Mouse (Mus musculus) limb, embryonic 12.5 days (tissue): Measurements from ENCODE around the gene Ak5. TPM values are rescaled to one million over a fixed set of nuclear protein-coding genes. Genes with fewer than 3 reads are reported as not detected.

Experiments
- ATAC-seq: fragments of 200-750 bp; cut with Nextera tagmentation; 2 replicates; pipeline ENCODE4 v1.8.0; 2017; ENCODE audit warnings: low read depth, moderate TSS enrichment; ENCODE audit not compliant: insufficient number of reproducible peaks, insufficient read depth, low FRiP score, low TSS enrichment
- H3K27ac ChIP-seq: fragments of 300-500 bp; sonication (generic); 2 replicates; pipeline ENCODE4 v1.5.1; 2016; ENCODE audit warnings: mild to moderate bottlenecking, moderate library complexity
- H3K27me3 ChIP-seq: fragments of 300-500 bp; sonication (generic); 2 replicates; pipeline ENCODE4 v1.6.1; 2016; ENCODE audit warnings: mild to moderate bottlenecking, moderate library complexity
- H3K36me3 ChIP-seq: fragments of 300-500 bp; sonication (generic); 2 replicates; pipeline ENCODE4 v1.6.1; 2016; ENCODE audit warnings: mild to moderate bottlenecking, moderate library complexity
- H3K4me1 ChIP-seq: fragments of 300-500 bp; sonication (generic); replicated peaks from 2 replicates; pipeline ENCODE4 v1.6.1; 2016
- H3K4me2 ChIP-seq: fragments of 300-500 bp; sonication (generic); 2 replicates; pipeline ENCODE4 v1.6.1; 2016; ENCODE audit warnings: mild to moderate bottlenecking, moderate library complexity
- H3K4me3 ChIP-seq: fragments of 300-500 bp; sonication (generic); replicated peaks from 2 replicates; pipeline ENCODE4 v1.5.1; 2016; ENCODE audit warnings: mild to moderate bottlenecking
- H3K9ac ChIP-seq: fragments of 300-500 bp; sonication (generic); replicated peaks from 2 replicates; pipeline ENCODE4 v1.6.1; 2016; ENCODE audit warnings: mild to moderate bottlenecking, moderate library complexity
- H3K9me3 ChIP-seq: fragments of 300-500 bp; sonication (generic); 2 replicates; pipeline ENCODE4 v1.6.1; 2016; ENCODE audit warnings: mild to moderate bottlenecking, moderate library complexity
- WGBS: fragments of 180-500 bp; shearing (Covaris S2); methylation state at CpG from one replicate; pipeline ENCODE4 v1.1.7; 2016; 5-methylcytosine and 5-hydroxymethylcytosine counted together
- polyA plus RNA-seq: library from polyadenylated mRNA; unstranded; fragments of >200 nt; fragmentation: Nextera tagmentation; extraction: Ambion mirVana; gene quantifications from 2 replicates; pipeline ENCODE4 v1.2.1, GENCODE M21; 2016

Ak5 gene
- polyA plus RNA-seq, 1 experiment from 2014 or later, result 1.7 TPM

- Histone ChIP-seq H3K27me3 (no peaks in the 10 kb centered on the region), H3K4me3 (no peak overlapping the region), H3K4me1 (0 out of 2 replicates have a peak, but pooled peaks cover 3% of the 10 kb centered on the region), H3K4me2 (no peak overlapping the region), H3K9ac (no peak overlapping the region), H3K9me3 (no peaks in the 10 kb centered on the region), H3K36me3 (no peaks in the 10 kb centered on the region), H3K27ac (no peak overlapping the region)
- no peak for ATAC-seq
- WGBS, result 72% methylated on average over 6 of the region's 6 CpGs
Measured at GRCm38 (mm10) chr3:152492241-152492640, 175.9 kb downstream of the Ak5 start.

GRCm38 (mm10) chr3:152490423-152490822, 177.7 kb downstream of the Ak5 start:
- Histone ChIP-seq H3K4me3 (no peak overlapping the region), H3K9ac (no peak overlapping the region), H3K27ac (no peak overlapping the region), H3K9me3 (no peaks in the 10 kb centered on the region), H3K36me3 (no peaks in the 10 kb centered on the region), H3K27me3 (no peaks in the 10 kb centered on the region), H3K4me1 (0 out of 2 replicates have a peak, but pooled peaks cover 3% of the 10 kb centered on the region), H3K4me2 (no peak overlapping the region)
- WGBS, result 87% methylated on average over 5 of the region's 5 CpGs
- ATAC-seq, result no peak

- H3K4me1 ChIP-seq, result peaks cover 10% of the 10 kb centered on the region
- H3K4me3 ChIP-seq, result no peak overlapping the region
- no peaks in the 10 kb centered on the region for H3K9me3 ChIP-seq
Measured at GRCm38 (mm10) chr3:152488964-152489363, 179.2 kb downstream of the Ak5 start.

GRCm38 (mm10) chr3:152484206-152484605, 184.0 kb downstream of the Ak5 start:
- WGBS, result 36% methylated on average over 6 of the region's 6 CpGs
- Histone ChIP-seq H3K4me3 (no peak overlapping the region), H3K27me3 (no peaks in the 10 kb centered on the region), H3K27ac (peak overlapping the region; percentile 78), H3K4me2 (peak overlapping the region; percentile 8; the same call in 1 of the 2 replicates), H3K36me3 (no peaks in the 10 kb centered on the region), H3K9me3 (no peaks in the 10 kb centered on the region), H3K4me1 (peaks cover 30% of the 10 kb centered on the region), H3K9ac (no peak overlapping the region)
- peak; percentile 39 for ATAC-seq

More at GRCm38 (mm10) chr3:152488964-152489363, 179.2 kb downstream of the Ak5 start:
- Histone ChIP-seq H3K36me3 (no peaks in the 10 kb centered on the region), H3K27ac (no peak overlapping the region), H3K9ac (no peak overlapping the region), H3K27me3 (no peaks in the 10 kb centered on the region), H3K4me2 (no peak overlapping the region)
- 78% methylated on average over 4 of the region's 4 CpGs for WGBS
- no peak for ATAC-seq

GRCm38 (mm10) chr3:152483800-152484199, 184.4 kb downstream of the Ak5 start:
- no peak overlapping the region for H3K4me3 ChIP-seq
- WGBS, result 50% methylated on average over 7 of the region's 7 CpGs
- H3K9me3 ChIP-seq, result no peaks in the 10 kb centered on the region
- peak overlapping the region; percentile 78 for H3K27ac ChIP-seq
- H3K4me1 ChIP-seq, result peaks cover 28% of the 10 kb centered on the region
- no peaks in the 10 kb centered on the region for H3K27me3 ChIP-seq
- H3K36me3 ChIP-seq, result no peaks in the 10 kb centered on the region
- no peak for ATAC-seq
- peak overlapping the region; percentile 8; the same call in 1 of the 2 replicates for H3K4me2 ChIP-seq
- H3K9ac ChIP-seq, result no peak overlapping the region

- WGBS, result 76% methylated on average over 8 of the region's 8 CpGs
- H3K4me2 ChIP-seq, result no peak overlapping the region
Measured at GRCm38 (mm10) chr3:152482182-152482581, 186.0 kb downstream of the Ak5 start.

GRCm38 (mm10) chr3:152480336-152480735, 187.8 kb downstream of the Ak5 start:
- H3K36me3 ChIP-seq, result no peaks in the 10 kb centered on the region
- ATAC-seq, result no peak
- H3K27ac ChIP-seq, result no peak overlapping the region
- H3K4me3 ChIP-seq, result no peak overlapping the region
- no peaks in the 10 kb centered on the region for H3K9me3 ChIP-seq
- WGBS, result 91% methylated on average over 6 of the region's 6 CpGs
- no peak overlapping the region for H3K9ac ChIP-seq
- no peaks in the 10 kb centered on the region for H3K27me3 ChIP-seq
- no peak overlapping the region for H3K4me2 ChIP-seq
- H3K4me1 ChIP-seq, result peaks cover 38% of the 10 kb centered on the region

More at GRCm38 (mm10) chr3:152482182-152482581, 186.0 kb downstream of the Ak5 start:
- Histone ChIP-seq H3K27me3 (no peaks in the 10 kb centered on the region), H3K4me3 (no peak overlapping the region), H3K36me3 (no peaks in the 10 kb centered on the region), H3K9ac (no peak overlapping the region), H3K27ac (peak overlapping the region; percentile 17; the same call in 1 of the 2 replicates), H3K9me3 (no peaks in the 10 kb centered on the region), H3K4me1 (peaks cover 38% of the 10 kb centered on the region)
- ATAC-seq, result no peak

- H3K4me2 ChIP-seq, result peak overlapping the region; percentile 74
- H3K27me3 ChIP-seq, result no peaks in the 10 kb centered on the region
- H3K9ac ChIP-seq, result no peak overlapping the region
- no peaks in the 10 kb centered on the region for H3K9me3 ChIP-seq
- WGBS, result 5% methylated on average over 15 of the region's 16 CpGs
- peaks cover 30% of the 10 kb centered on the region for H3K4me1 ChIP-seq
- H3K4me3 ChIP-seq, result peak overlapping the region; percentile 43
- peak overlapping the region; percentile 53; the same call in 1 of the 2 replicates for H3K27ac ChIP-seq
- peak; percentile 47 for ATAC-seq
- H3K36me3 ChIP-seq, result no peaks in the 10 kb centered on the region
Measured at GRCm38 (mm10) chr3:152478599-152479435, 189.3 kb downstream of the Ak5 start.

- WGBS, result 3% methylated on average over 23 of the region's 23 CpGs
- ATAC-seq, result peak; percentile 73
- no peaks in the 10 kb centered on the region for H3K36me3 ChIP-seq
- H3K4me1 ChIP-seq, result peaks cover 26% of the 10 kb centered on the region
- peak overlapping the region; percentile 43 for H3K4me3 ChIP-seq
- no peaks in the 10 kb centered on the region for H3K27me3 ChIP-seq
- no peaks in the 10 kb centered on the region for H3K9me3 ChIP-seq
- peak overlapping the region; percentile 74 for H3K4me2 ChIP-seq
- peak overlapping the region; percentile 55 for H3K9ac ChIP-seq
- H3K27ac ChIP-seq, result peak overlapping the region; percentile 53
Measured at GRCm38 (mm10) chr3:152477796-152478527, 190.2 kb downstream of the Ak5 start.

GRCm38 (mm10) chr3:152475894-152476293, 192.3 kb downstream of the Ak5 start:
- ATAC-seq, result no peak
- Histone ChIP-seq H3K4me3 (no peak overlapping the region), H3K4me1 (peaks cover 13% of the 10 kb centered on the region), H3K27ac (no peak overlapping the region), H3K27me3 (no peaks in the 10 kb centered on the region), H3K4me2 (no peak overlapping the region), H3K9me3 (no peaks in the 10 kb centered on the region), H3K9ac (no peak overlapping the region), H3K36me3 (no peaks in the 10 kb centered on the region)
- WGBS, result 97% methylated on average over 3 of the region's 3 CpGs

GRCm38 (mm10) chr3:152475278-152475669, 192.9 kb downstream of the Ak5 start:
- 72% methylated on average over 1 of the region's 1 CpGs for WGBS
- no peak overlapping the region for H3K4me2 ChIP-seq
- H3K4me1 ChIP-seq, result peaks cover 13% of the 10 kb centered on the region

More at GRCm38 (mm10) chr3:152475278-152475669, 192.9 kb downstream of the Ak5 start:
- Histone ChIP-seq H3K27ac (no peak overlapping the region), H3K27me3 (no peaks in the 10 kb centered on the region), H3K4me3 (no peak overlapping the region), H3K9me3 (no peaks in the 10 kb centered on the region), H3K36me3 (no peaks in the 10 kb centered on the region), H3K9ac (no peak overlapping the region)
- ATAC-seq, result no peak
